Mouse (Mus musculus) adrenal gland, postnatal 10 days (tissue): ENCODE data around the gene Disc1. TPM values are rescaled to one million over a fixed set of nuclear protein-coding genes. Genes with fewer than 3 reads are reported as not detected.

Experiments
- microRNA-seq: library from miRNA; unstranded; fragments of <30 nt; microRNA quantifications from one replicate; pipeline ENCODE4 v1.2.0, GENCODE M21; 2021
- total RNA-seq, 2 experiments: library from RNA; stranded (reverse); gene quantifications; 2 replicates each; pipeline ENCODE4 v1.2.3; 2021

Disc1 gene
- total RNA-seq, 2 experiments from 2014 or later = 3.6 TPM

Small RNA genes lying within 50 kb of the gene (microRNA-seq; reads per million reads assigned to microRNA genes)
- not detected for gene Gm22197

Other genes with a start within 250 kb of the Disc1 start
- 100 to 1,000 TPM; 126 to 173 TPM for gene Gnpat, start 191.2 kb upstream of the Disc1 start, total RNA-seq
- 10 to 100 TPM; 23.6 to 27.4 TPM for gene 2810004N23Rik, start 191.1 kb upstream of the Disc1 start, total RNA-seq
- gene Exoc8, start 156.5 kb upstream of the Disc1 start, total RNA-seq = 10 to 100 TPM; 21.0 to 21.1 TPM
- 10 to 100 TPM; 20.2 to 21.3 TPM for gene Sprtn, start 156.3 kb upstream of the Disc1 start, total RNA-seq
- gene Egln1, start 104.9 kb upstream of the Disc1 start, total RNA-seq = 10 to 100 TPM; 66.9 to 73.0 TPM
- 10 to 100 TPM; 71.1 to 80.4 TPM for gene Tsnax, start 41.2 kb upstream of the Disc1 start, total RNA-seq